Mouse (Mus musculus) testis, postnatal 10 days (tissue): ENCODE measurements around the gene Prom2.

Source experiments
- DNase-seq: peaks from one replicate; pipeline ENCODE4 v3.0.0; 2021; ENCODE audit warnings: low spot score

Prom2 gene

GRCm38 (mm10) chr2:127523950-127524729 lies 17.1 kb downstream of the Prom2 start:
- no peak for DNase-seq

DNA sequence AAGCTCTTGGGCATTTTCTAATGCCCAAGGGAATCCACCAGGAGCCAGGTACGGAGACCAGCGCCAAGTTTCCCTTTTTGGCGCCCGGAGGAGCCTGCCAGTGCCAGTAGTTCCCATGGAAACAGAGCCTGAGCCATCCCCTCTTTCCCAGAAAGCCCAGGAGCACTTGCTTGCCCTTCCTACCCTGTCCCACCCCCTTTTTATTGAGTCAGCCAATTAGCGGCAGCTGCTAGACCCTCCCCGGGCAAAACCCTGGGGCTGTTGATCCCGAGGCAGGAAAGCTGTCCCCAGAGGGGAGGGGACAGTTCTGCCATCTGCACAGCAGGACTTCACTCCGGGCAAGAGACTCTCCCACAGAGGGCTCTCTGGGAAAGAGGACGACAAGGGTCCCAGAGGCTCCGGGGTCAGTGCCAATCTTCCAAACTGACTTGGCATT lies 19.2 kb downstream of the Prom2 start, which contains the start of gene Kcnip3:
TSS of gene Kcnip3 (minus strand) at position 89 of the 436 bp plus-strand sequence.
- DNase-seq = no peak

- no peak for DNase-seq
These were observed 19.9 kb downstream of the Prom2 start for GRCm38 (mm10) chr2:127521172-127522005.

DNA sequence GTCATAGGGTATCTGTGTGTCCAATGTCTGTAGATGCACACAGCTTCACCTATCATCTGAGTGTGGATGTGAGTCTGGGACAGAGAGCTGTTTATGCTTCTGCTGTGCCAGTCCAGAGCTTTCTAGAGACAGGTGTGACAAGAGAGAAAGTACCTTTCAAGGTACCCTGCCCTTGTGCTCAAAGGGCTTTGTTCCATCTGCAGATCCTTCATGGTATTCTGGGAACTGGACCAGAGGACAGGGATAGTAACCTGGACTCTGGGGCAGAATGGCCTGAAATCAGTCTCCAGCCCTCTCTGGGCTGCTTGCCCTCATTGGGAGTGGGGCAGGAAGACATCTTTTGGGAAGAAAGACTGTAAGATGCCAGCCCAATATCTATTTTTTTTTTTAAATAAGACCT lies 21.1 kb downstream of the Prom2 start:
- DNase-seq = no peak

GRCm38 (mm10) chr2:127519308-127519707 lies 22.0 kb downstream of the Prom2 start:
- DNase-seq = no peak

GRCm38 (mm10) chr2:127518831-127519230 lies 22.4 kb downstream of the Prom2 start:
- no peak for DNase-seq

DNA sequence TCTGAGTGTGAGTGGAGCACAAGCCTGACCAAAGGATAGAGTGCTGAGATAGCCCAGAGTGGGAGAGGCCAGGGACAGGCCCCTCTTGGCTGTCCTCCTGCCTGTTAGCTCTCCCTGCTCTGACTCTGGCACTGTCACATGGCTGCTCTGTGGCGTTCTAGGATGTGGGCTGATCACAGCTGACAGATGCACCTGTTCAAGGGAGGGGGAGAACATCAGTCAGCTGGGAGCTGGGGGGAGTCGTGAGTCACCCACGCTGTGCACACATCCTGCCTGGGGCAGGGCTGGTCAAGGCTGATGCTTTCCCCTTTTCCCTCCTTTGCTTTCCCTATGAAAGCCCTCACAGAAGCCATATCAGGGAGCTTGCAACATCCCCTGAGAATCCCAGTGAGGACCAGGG lies 23.0 kb downstream of the Prom2 start:
- DNase-seq = no peak

DNA sequence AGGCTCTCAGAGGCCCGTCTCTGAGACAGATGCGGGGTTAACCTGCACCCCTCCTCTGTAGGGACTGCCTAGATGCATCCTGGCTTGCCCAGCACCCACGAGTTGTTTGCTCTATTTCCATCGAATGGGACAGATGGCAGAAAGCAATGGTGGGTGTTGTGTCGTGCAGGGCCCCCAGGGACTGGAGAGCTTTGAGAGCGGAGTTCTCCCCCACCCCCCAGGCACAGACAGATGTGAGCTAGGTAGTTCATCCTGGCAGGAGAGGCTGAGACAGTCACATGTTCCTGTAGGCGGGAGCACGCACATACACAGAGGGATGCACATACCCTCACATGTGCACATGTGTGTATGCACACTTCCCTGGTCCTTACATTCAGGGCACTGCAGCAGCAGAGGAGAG lies 24.2 kb downstream of the Prom2 start:
- DNase-seq = no peak

- DNase-seq = no peak
These were observed 26.7 kb downstream of the Prom2 start for GRCm38 (mm10) chr2:127514380-127515124.

- DNase-seq = no peak
These were observed 28.0 kb downstream of the Prom2 start for GRCm38 (mm10) chr2:127513244-127513643.

DNA sequence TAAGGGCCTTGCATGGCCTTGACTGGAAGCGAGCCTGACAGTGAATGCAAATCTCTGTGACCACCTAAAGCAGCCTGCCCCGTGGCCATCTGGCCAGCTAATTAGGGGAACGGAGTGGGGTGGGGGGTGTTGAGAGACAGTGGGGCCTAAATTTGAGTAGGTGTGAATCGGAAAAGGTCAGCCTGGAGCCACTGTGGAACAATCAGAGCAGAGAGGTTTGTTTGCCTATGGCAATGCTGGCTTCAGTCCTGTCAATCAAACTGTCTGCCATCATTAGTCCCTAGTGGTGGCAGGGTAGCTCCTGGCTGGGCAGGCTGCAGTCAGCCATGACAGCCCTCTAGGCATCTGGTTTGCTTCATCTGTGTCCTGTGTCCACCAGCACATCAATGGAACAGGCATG lies 29.8 kb downstream of the Prom2 start:
- no peak for DNase-seq

- peak; percentile 68 for DNase-seq
These were observed 33.2 kb downstream of the Prom2 start for GRCm38 (mm10) chr2:127507967-127508660.

DNA sequence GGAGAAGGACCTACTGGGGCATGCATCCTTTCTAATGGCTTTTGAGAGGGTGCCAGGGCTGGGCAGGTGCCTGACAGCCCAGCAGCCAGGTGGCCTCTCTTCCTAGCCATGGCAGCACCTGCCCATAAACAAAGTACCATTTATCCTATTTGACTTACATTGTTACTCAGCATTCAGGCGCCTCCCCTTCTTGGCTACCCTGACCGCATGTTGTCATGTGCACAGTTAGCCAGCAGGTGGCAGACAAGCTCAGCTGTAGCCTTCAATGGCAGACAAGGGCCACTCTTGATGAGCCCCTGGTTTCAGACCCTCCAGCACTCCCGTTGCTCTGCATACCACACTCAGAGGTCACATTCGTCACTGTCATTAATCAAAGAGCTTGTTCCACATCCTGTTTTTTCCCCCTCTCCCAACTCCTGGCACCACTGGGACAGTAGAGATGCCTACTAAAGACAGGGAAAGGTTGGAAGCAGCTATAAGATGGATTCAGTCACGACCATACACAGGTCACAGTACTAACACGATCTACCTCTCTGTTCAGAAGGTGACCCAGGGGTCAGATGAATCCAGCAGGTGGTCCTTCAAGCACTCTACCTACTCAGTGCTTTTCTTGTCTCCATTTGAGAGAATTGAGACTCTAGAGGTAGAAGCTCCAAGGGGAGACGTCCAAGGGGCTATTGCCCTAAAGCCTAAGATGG lies 34.0 kb downstream of the Prom2 start:
- peak; percentile 88 for DNase-seq

- no peak for DNase-seq
These were observed 35.1 kb downstream of the Prom2 start for GRCm38 (mm10) chr2:127506131-127506632.

DNA sequence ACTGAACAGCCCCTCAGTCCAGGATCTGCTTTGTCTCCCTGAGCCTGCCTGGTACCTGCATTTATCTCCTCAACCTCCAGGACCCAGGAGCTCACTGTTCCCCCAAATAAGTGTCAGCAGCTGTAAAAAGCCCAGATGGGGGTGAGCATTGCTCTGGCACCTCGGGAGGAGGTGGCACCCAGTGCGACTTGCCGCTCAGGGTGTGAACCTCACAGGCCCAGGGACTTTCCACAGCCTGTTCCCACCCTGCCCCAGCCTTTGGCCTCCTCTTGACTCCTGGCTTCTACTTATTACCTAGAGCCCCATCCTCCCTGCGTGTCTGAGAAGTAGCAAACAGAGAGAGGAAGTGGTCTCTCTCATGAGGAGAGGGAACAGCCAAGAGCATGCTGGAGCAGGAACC lies 36.1 kb downstream of the Prom2 start:
- DNase-seq = no peak

- DNase-seq = no peak
These were observed 37.3 kb downstream of the Prom2 start for GRCm38 (mm10) chr2:127503751-127504549.

DNA sequence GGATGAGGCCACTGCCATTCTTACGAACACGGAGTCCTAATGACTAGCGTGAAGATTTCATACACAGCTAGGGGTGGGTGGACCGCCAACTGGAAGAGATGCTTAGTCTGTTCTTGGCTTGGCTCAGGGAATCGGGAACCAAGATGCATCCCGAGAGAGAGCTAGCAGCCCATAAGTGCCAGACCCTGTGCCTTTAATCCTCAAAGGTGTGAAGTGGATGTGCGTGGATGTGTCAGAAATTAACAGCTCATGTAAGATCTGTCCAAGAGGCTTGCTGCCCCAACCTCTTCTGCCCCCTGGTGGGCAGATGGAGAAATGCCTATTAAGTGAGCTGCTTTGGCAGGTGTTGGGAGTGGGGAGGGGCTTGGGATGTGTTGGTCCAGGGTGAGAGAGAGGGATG lies 40.2 kb downstream of the Prom2 start:
- peak; percentile 82 for DNase-seq

GRCm38 (mm10) chr2:127498750-127499149 lies 42.5 kb downstream of the Prom2 start:
- DNase-seq = no peak

- no peak for DNase-seq
These were observed 44.9 kb downstream of the Prom2 start for GRCm38 (mm10) chr2:127496321-127496720.
